Mouse (Mus musculus): ENCODE measurements around the gene Twist2. TPM values are rescaled to one million over a fixed set of nuclear protein-coding genes. Genes with fewer than 3 reads are reported as not detected.

Twist2 gene
- not detected for total RNA-seq (2023)

GRCm38 (mm10) chr1:91800967-91801843, at the start of gene Twist2:
Gene Twist2 (plus strand): TSS chr1:91801461.

Data from CD4-positive naive resting alpha-beta T cell, adult 76 days (primary cell).